Mouse (Mus musculus) hindbrain, postnatal 0 days (tissue): ENCODE measurements around the gene Gm10972. TPM values are rescaled to one million over a fixed set of nuclear protein-coding genes. Genes with fewer than 3 reads are reported as not detected.
"Not testable (repeated sequence)": the region's sequence is repeated elsewhere in the genome, so short reads cannot be mapped to it uniquely, and the experiment has no call there.

Source experiments
- ATAC-seq: fragments of 200-750 bp; cut with Nextera tagmentation; 2 replicates; pipeline ENCODE4 v1.8.0; 2017; ENCODE audit warnings: mild to moderate bottlenecking, moderate TSS enrichment, moderate library complexity
- DNase-seq: peaks from one replicate; pipeline ENCODE4 v3.0.0-alpha.2; 2015; ENCODE audit warnings: low spot score
- H3K27ac ChIP-seq: fragments of 300-500 bp; sonication (generic); 2 replicates; pipeline ENCODE4 v1.5.1; 2014; ENCODE audit warnings: mild to moderate bottlenecking
- H3K27me3 ChIP-seq: fragments of 300-500 bp; sonication (generic); 2 replicates; pipeline ENCODE4 v1.6.1; 2014; ENCODE audit warnings: low read length, mixed read lengths; ENCODE audit not compliant: insufficient read depth
- H3K36me3 ChIP-seq: fragments of 300-500 bp; sonication (generic); 2 replicates; pipeline ENCODE4 v1.6.1; 2014; ENCODE audit warnings: low read length, mixed read lengths; ENCODE audit not compliant: insufficient read depth
- H3K4me1 ChIP-seq: fragments of 300-500 bp; sonication (generic); 2 replicates; pipeline ENCODE4 v1.6.1; 2014; ENCODE audit warnings: antibody characterized with exemption, low read length, mixed read lengths; ENCODE audit not compliant: insufficient read depth
- H3K4me2 ChIP-seq: fragments of 300-500 bp; sonication (generic); 2 replicates; pipeline ENCODE4 v1.6.1; 2014; ENCODE audit warnings: low read depth, mild to moderate bottlenecking, low read length, moderate library complexity, mixed read lengths
- H3K4me3 ChIP-seq: fragments of 300-500 bp; sonication (generic); 2 replicates; pipeline ENCODE4 v1.5.1; 2014; ENCODE audit warnings: low read length
- H3K9ac ChIP-seq: fragments of 300-500 bp; sonication (generic); replicated peaks from 2 replicates; pipeline ENCODE4 v1.6.1; 2014; ENCODE audit warnings: mild to moderate bottlenecking, low read length, moderate library complexity, mixed read lengths
- H3K9me3 ChIP-seq: fragments of 300-500 bp; sonication (generic); 2 replicates; pipeline ENCODE4 v1.6.1; 2016; ENCODE audit warnings: low read length, mixed read lengths
- CTCF ChIP-seq: IDR thresholded peaks from 2 replicates; pipeline ENCODE4 v1.5.1; 2016; ENCODE audit warnings: antibody characterized with exemption, control low read depth, low read depth
- WGBS: fragments of 180-500 bp; shearing (Covaris S2); extraction: QIAGEN DNeasy Blood & Tissue Kit; methylation state at CpG from one replicate; pipeline ENCODE4 v1.1.7; 2014; 5-methylcytosine and 5-hydroxymethylcytosine counted together
- polyA plus RNA-seq: library from polyadenylated mRNA; unstranded; fragments of >200 nt; fragmentation: Nextera tagmentation; extraction: Ambion mirVana; gene quantifications from 2 replicates; pipeline ENCODE4 v1.2.1, GENCODE M21; 2015
- total RNA-seq: library from RNA; depleted of rRNA; stranded (reverse); fragments of >200 nt; gene quantifications from 2 replicates; pipeline ENCODE4 v1.2.3, GENCODE M21; 2014; rRNA removed

Gm10972 gene
- total RNA-seq (not detected in 2 replicates), polyA plus RNA-seq (not detected in 2 replicates)

DNA sequence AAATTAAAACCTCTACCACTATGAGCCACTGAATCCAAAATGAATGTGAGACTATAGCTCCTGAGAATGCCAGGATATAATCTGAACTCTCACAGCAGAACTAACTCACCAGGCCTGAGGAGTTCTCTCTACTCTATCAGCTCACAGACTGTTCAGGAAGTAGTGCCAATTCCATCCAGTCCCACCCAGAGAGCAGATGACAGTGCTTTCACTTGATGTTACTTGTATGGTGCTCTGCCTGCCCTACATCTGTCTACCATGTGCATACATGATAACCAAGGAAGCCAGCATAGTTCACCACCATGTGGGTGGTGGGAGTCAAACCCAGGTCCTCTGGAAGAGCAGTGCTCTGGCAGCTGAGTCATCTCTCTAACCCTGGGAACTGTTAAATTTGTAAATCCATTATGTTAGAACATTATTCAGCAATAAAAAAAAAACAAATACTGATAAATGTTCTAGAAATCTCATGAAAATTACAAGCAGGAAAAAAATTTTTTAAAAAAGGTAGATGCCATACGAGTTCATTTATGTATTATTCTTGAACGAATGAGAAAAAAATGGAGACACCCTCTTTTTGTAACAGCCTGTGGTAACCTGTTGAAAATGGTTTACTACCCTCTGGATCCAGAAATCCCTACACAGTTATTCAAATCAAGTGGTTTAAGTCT is at the start of gene Gm10972:
Gene Gm10972 (plus strand): TSS at position 618 of the 668 bp plus-strand sequence.
- not testable (repeated sequence) for H3K27me3 ChIP-seq, H3K4me3 ChIP-seq, H3K9me3 ChIP-seq, H3K36me3 ChIP-seq, H3K27ac ChIP-seq, H3K4me2 ChIP-seq, DNase-seq, H3K9ac ChIP-seq, H3K4me1 ChIP-seq, ATAC-seq
- WGBS: 74% methylated on average over 2 of the region's 2 CpGs

DNA sequence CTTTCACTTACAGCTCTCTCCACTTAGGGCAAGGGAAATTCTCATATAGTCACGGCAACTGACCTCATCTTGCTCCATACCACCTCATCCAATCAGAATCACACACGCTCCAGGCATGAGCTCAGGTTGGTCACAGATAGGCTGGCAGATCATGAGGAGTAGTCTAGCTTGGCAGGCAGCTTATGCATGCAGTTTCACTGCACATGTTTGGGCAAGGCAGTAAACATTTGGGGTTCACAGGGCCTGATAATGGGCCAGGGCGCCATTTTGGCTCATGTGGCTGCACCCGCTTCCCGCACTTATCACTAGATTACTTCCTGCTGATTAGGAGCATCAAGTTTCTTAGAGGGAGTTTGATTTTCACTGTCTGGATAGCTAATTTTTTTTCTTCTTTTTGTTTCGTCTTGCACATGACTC is 47.0 kb upstream of the Gm10972 start:
- no peaks in the 10 kb centered on the region for H3K27me3 ChIP-seq
- no peaks in the 10 kb centered on the region for H3K36me3 ChIP-seq
- WGBS: 88% methylated on average over 6 of the region's 6 CpGs
- no peaks in the 10 kb centered on the region for H3K9me3 ChIP-seq
- no peak for TF ChIP-seq CTCF
- H3K9ac ChIP-seq: no peak overlapping the region
- no peak for ATAC-seq
- H3K4me3 ChIP-seq: no peak overlapping the region
- no peak overlapping the region for H3K27ac ChIP-seq
- H3K4me2 ChIP-seq: no peak overlapping the region
- DNase-seq: no peak
- H3K4me1 ChIP-seq: no peaks in the 10 kb centered on the region

DNA sequence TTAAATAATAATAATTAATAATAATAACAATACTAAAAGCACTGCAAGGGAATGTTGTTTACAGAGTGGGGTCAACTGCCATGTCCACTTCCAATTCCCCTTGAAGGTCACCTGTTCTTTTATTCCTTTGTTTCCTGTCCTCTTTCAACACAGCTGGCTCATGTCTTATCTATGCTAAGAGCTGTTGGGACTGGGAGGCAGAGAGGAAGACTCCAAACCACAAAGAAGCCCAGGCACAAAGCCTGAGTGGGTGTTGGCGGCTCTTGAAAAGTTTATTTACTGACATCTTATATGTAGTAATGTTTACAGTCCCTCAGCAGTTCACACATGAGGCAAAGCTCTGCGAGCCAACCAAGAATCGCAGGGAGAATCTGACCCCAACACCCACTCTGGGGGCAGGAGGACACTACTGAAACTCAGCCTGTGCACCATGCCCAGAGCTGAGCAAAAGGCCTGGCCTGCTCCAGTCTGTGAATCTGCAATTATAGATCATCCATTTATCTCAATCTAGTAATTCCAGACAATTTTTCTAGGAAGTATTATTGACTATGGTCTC is 45.6 kb upstream of the Gm10972 start:
- 81% methylated on average over 3 of the region's 3 CpGs for WGBS
- Histone ChIP-seq H3K27ac (no peak overlapping the region), H3K4me2 (no peak overlapping the region), H3K9me3 (no peaks in the 10 kb centered on the region), H3K4me3 (no peak overlapping the region), H3K27me3 (no peaks in the 10 kb centered on the region), H3K36me3 (no peaks in the 10 kb centered on the region), H3K9ac (no peak overlapping the region), H3K4me1 (no peaks in the 10 kb centered on the region)
- no peak for DNase-seq
- ATAC-seq: no peak
- no peak for TF ChIP-seq CTCF

DNA sequence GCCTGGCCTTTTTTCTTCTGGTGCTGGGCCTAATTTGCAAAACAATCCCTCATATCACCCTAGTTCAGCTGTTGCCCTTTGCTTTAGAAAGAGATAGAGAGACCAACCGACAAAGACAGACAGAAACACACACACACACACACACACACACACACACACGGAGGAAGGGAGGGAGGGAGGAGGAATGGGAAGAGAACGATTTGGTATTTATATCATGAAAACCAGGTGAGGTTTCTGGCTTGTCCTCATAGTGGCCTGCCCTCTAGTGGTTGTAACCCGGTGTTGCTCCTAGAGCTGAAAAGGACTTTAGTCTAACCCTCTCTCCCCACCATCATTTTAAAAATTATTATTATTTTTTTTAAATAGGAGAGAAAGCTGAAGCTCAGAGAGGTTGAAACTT is 41.0 kb upstream of the Gm10972 start:
- Histone ChIP-seq H3K4me3 (no peak overlapping the region), H3K4me1 (no peaks in the 10 kb centered on the region), H3K27ac (no peak overlapping the region), H3K9me3 (no peaks in the 10 kb centered on the region), H3K4me2 (no peak overlapping the region), H3K27me3 (no peaks in the 10 kb centered on the region), H3K9ac (no peak overlapping the region), H3K36me3 (no peaks in the 10 kb centered on the region)
- DNase-seq (peak; percentile 72), ATAC-seq (peak; percentile 27; the same call in 1 of the 2 replicates)
- 3% methylated on average over 4 of the region's 4 CpGs for WGBS
- peak; percentile 78 for TF ChIP-seq CTCF

DNA sequence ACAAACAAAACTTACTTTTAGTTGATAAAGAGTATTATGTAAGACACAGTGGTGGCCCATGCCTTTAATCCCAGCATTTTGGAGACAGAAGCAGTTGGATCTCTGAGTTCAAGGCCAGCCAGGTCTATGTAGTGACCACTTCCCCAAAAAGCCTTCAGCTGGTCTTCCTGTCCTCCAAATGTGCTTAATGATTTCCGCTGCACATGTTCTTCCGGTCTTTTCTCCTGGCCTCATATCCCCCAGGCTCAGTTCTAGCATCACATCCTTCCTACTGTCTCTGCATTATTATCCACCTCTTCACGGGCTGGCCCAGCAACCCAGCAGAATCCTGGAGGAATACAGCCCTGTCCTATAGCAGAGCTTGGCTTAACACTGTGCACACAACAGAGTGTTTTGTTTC is 33.3 kb upstream of the Gm10972 start:
- ATAC-seq (no peak), DNase-seq (no peak)
- no peaks in the 10 kb centered on the region for H3K4me1 ChIP-seq
- H3K27me3 ChIP-seq: no peaks in the 10 kb centered on the region
- no peak overlapping the region for H3K9ac ChIP-seq
- no peak overlapping the region for H3K27ac ChIP-seq
- no peaks in the 10 kb centered on the region for H3K36me3 ChIP-seq
- H3K9me3 ChIP-seq: no peaks in the 10 kb centered on the region
- 88% methylated on average over 3 of the region's 3 CpGs for WGBS
- no peak overlapping the region for H3K4me2 ChIP-seq
- no peak overlapping the region for H3K4me3 ChIP-seq
- TF ChIP-seq CTCF: no peak

DNA sequence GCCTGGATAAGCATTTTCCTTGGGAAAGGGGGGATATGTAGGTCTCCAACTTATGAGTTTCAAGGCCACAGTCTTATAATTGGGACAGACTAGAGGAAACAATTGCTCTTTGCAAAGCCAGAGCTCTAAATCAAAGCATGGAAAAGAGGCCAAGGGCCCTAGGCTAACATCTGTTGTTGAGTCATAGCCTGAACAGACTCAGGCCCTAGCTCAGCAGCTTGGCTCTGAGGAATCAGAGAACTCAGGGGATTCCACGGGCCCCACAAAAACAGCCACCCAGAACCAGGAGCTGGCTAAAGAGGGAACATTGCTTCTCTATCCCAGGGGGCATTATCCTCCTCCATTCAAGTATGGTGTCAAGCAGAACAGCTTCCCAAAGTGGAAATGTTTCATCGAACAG is 32.3 kb upstream of the Gm10972 start:
- H3K36me3 ChIP-seq: no peaks in the 10 kb centered on the region
- no peaks in the 10 kb centered on the region for H3K4me1 ChIP-seq
- WGBS: 70% methylated on average over 2 of the region's 2 CpGs
- H3K27ac ChIP-seq: peak overlapping the region; percentile 22; the same call in 1 of the 2 replicates
- H3K27me3 ChIP-seq: no peaks in the 10 kb centered on the region
- no peak for DNase-seq
- H3K9ac ChIP-seq: no peak overlapping the region
- ATAC-seq: no peak
- no peak overlapping the region for H3K4me3 ChIP-seq
- no peak overlapping the region for H3K4me2 ChIP-seq
- H3K9me3 ChIP-seq: no peaks in the 10 kb centered on the region
- TF ChIP-seq CTCF: no peak

DNA sequence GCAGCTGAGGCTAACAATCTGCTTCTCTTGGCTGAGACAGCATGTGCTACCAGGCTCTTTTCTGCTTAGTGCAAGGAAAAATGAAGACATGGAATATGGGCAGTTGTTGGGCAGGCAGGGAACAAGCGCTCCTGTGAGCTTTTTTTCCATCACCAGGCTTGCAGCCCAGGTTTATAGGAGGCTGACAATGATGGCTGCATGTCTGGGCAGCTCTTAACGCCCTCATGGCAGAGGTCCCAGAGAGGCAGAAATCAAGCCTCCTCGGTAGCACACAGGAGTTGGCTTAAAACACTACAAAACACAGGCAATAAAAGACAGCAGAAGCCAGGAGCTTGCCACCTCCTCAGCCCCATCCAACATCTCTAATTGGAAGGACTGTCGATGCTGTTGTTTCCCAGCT is 31.6 kb upstream of the Gm10972 start:
- 43% methylated on average over 4 of the region's 4 CpGs for WGBS
- ATAC-seq: peak; percentile 39; the same call in 1 of the 2 replicates

More for the DNA sequence above, 31.6 kb upstream of the Gm10972 start:
- H3K36me3 ChIP-seq: no peaks in the 10 kb centered on the region
- no peaks in the 10 kb centered on the region for H3K4me1 ChIP-seq
- H3K9ac ChIP-seq: no peak overlapping the region
- H3K4me2 ChIP-seq: no peak overlapping the region
- peak; percentile 48 for DNase-seq
- no peaks in the 10 kb centered on the region for H3K9me3 ChIP-seq
- H3K27me3 ChIP-seq: no peaks in the 10 kb centered on the region
- no peak overlapping the region for H3K4me3 ChIP-seq
- peak overlapping the region; percentile 22; the same call in 1 of the 2 replicates for H3K27ac ChIP-seq
- TF ChIP-seq CTCF: no peak
